Mouse (Mus musculus): ENCODE data around the gene Klra9. TPM values are rescaled to one million over a fixed set of nuclear protein-coding genes. Genes with fewer than 3 reads are reported as not detected.
"Not testable (repeated sequence)": the region's sequence is repeated elsewhere in the genome, so short reads cannot be mapped to it uniquely, and the experiment has no call there.

Klra9 gene
- polyA plus RNA-seq (2016; fragmentation: Nextera tagmentation; extraction: Ambion mirVana) = not detected in 2 replicates

DNA sequence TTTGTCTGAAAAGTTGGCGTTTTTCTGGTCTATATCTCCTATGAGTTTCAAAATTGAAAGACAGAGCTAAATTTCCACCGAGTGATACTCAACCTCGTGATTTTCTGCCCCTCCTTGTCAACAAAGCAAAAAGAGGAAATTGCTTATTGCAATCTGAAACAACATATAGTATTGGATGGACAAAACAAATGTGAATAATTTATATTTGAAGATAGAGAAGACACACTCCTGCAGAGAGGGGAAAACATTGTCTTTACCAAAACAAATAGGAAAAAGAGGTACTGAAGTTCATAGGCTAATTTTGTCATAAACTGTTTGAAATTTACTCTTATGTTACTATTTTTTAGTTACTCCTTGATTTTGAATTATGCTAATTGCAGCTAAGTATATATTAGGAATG lies at the start of gene Klra9:
Gene Klra9 (minus strand): TSS at position 101 of the 400 bp plus-strand sequence.
- H3K4me3 ChIP-seq; DNase-seq (ENCODE audit: low spot score): not testable (repeated sequence)
- 71% methylated on average over 3 of the region's 3 CpGs for WGBS

GRCm38 (mm10) chr6:130237536-130237935 lies 44.6 kb upstream of the Klra9 start:
- no peaks in the 10 kb centered on the region for H3K4me1 ChIP-seq (replicated peaks)
- WGBS = 82% methylated on average over 2 of the region's 2 CpGs
- H3K9me3 ChIP-seq = peaks cover 14% of the 10 kb centered on the region; the same call in 1 of the 2 replicates
- no peak overlapping the region for H3K4me3 ChIP-seq
- H3K36me3 ChIP-seq = no peaks in the 10 kb centered on the region
- no peaks in the 10 kb centered on the region for H3K27me3 ChIP-seq (ENCODE audit: insufficient read depth, poor library complexity, severe bottlenecking)
- no peak overlapping the region for H3K27ac ChIP-seq
- DNase-seq (ENCODE audit: low spot score) = no peak

More for the DNA sequence above, at the start of gene Klra9:
- H3K27ac ChIP-seq; H3K27me3 ChIP-seq (ENCODE audit: insufficient read depth, poor library complexity, severe bottlenecking); H3K36me3 ChIP-seq; H3K4me1 ChIP-seq (replicated peaks); H3K9me3 ChIP-seq: not testable (repeated sequence)

DNA sequence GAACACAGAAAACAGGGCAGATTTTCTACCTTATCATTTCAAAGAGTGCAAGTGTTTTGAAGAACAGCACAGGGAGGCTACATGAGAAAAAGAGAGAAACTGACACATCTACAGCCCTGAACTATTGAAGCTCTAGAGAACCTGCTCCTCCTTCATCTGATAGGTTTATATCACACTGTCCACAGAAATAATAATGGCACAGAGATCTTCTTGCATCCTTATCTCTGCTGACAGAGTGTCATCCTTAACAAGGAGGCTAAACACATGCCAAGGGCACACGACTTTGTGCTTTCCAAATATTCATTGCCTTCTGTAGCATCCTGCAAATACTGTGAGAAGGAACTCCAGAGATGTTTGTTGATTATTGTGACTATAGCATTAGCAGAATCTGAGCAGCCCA lies 43.7 kb upstream of the Klra9 start:
- 63% methylated on average over 1 of the region's 1 CpGs for WGBS
- DNase-seq (ENCODE audit: low spot score) = no peak

GRCm38 (mm10) chr6:130233222-130233621 lies 40.3 kb upstream of the Klra9 start, which contains the start of gene Klra7:
Gene Klra7, minus strand, starts transcription at chr6:130233322.
- H3K9me3 ChIP-seq = peaks cover 16% of the 10 kb centered on the region; the same call in 1 of the 2 replicates
- no peaks in the 10 kb centered on the region for H3K4me1 ChIP-seq (replicated peaks)
- H3K27me3 ChIP-seq (ENCODE audit: insufficient read depth, poor library complexity, severe bottlenecking) = no peaks in the 10 kb centered on the region
- no peak within 1 kb of the TSS for H3K4me3 ChIP-seq
- no peaks in the 10 kb centered on the region for H3K36me3 ChIP-seq
- no peak within 1 kb of the TSS for H3K27ac ChIP-seq
- no peak for DNase-seq (ENCODE audit: low spot score)

More for the DNA sequence above, 43.7 kb upstream of the Klra9 start:
- H3K4me3 ChIP-seq = no peak overlapping the region
- H3K9me3 ChIP-seq = peaks cover 14% of the 10 kb centered on the region; the same call in 1 of the 2 replicates
- H3K27ac ChIP-seq = no peak overlapping the region
- H3K4me1 ChIP-seq (replicated peaks) = no peaks in the 10 kb centered on the region
- H3K27me3 ChIP-seq (ENCODE audit: insufficient read depth, poor library complexity, severe bottlenecking) = no peaks in the 10 kb centered on the region
- H3K36me3 ChIP-seq = no peaks in the 10 kb centered on the region

GRCm38 (mm10) chr6:130197453-130197852 lies 4.5 kb upstream of the Klra9 start:
- WGBS = 97% methylated on average over 1 of the region's 1 CpGs
- not testable (repeated sequence) for DNase-seq (ENCODE audit: low spot score); H3K27ac ChIP-seq; H3K4me3 ChIP-seq; H3K9me3 ChIP-seq; H3K27me3 ChIP-seq (ENCODE audit: insufficient read depth, poor library complexity, severe bottlenecking); H3K4me1 ChIP-seq (replicated peaks); H3K36me3 ChIP-seq

GRCm38 (mm10) chr6:130129798-130130197 lies 63.1 kb downstream of the Klra9 start, which contains the start of gene Klra8:
Gene Klra8, minus strand, starts transcription at chr6:130129898.
- DNase-seq (ENCODE audit: low spot score); H3K27ac ChIP-seq; H3K4me3 ChIP-seq; H3K27me3 ChIP-seq (ENCODE audit: insufficient read depth, poor library complexity, severe bottlenecking); H3K36me3 ChIP-seq; H3K4me1 ChIP-seq (replicated peaks); H3K9me3 ChIP-seq: not testable (repeated sequence)
- WGBS = 76% methylated on average over 4 of the region's 4 CpGs

Other genes starting within 250 kb of the Klra9 start
- gene Klra6, start 166.2 kb downstream of the Klra9 start, polyA plus RNA-seq (2016; fragmentation: Nextera tagmentation; extraction: Ambion mirVana) = not detected in 2 replicates
- not detected in 2 replicates for gene Klra4, start 125.8 kb downstream of the Klra9 start, polyA plus RNA-seq (2016; fragmentation: Nextera tagmentation; extraction: Ambion mirVana)
- not detected in 2 replicates for gene Klra8, start 63.2 kb downstream of the Klra9 start, polyA plus RNA-seq (2016; fragmentation: Nextera tagmentation; extraction: Ambion mirVana)
- not detected in 2 replicates for gene Klra7, start 40.2 kb upstream of the Klra9 start, polyA plus RNA-seq (2016; fragmentation: Nextera tagmentation; extraction: Ambion mirVana)
- gene Klra10, start 88.8 kb upstream of the Klra9 start, polyA plus RNA-seq (2016; fragmentation: Nextera tagmentation; extraction: Ambion mirVana) = not detected in 2 replicates
- not detected in 2 replicates for gene Klra3, start 144.5 kb upstream of the Klra9 start, polyA plus RNA-seq (2016; fragmentation: Nextera tagmentation; extraction: Ambion mirVana)
- not detected in 2 replicates for gene Klra1, start 193.8 kb upstream of the Klra9 start, polyA plus RNA-seq (2016; fragmentation: Nextera tagmentation; extraction: Ambion mirVana)

Data from hindbrain, embryonic 10.5 days (tissue).